Mouse (Mus musculus): ENCODE measurements around the gene Psmb2.

Gene Psmb2

DNA sequence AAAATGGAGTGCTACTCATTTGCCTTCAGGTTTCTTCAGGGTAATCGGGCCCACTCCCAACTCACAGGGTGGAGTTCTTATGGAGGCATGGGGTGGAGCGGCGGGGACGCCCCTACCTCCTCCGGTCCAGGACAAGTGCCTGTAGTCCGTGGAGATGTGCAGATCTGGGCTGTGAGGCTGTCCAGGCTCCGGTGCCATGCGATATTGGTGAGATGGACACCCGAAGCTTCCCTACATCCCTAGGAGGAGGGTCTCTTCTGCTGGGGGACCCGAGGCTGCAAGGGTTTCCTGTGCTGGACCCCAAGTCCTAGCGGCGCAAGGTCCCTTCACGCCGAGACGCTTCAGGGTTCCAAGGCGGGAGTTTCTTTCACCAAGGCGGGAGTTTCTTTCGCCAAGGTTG is 54.7 kb downstream of the Psmb2 start:
- no peak for DNase-seq (ENCODE audit: low read depth, low spot score)

GRCm38 (mm10) chr4:126732531-126733380 is 55.3 kb downstream of the Psmb2 start:
- no peak for DNase-seq (ENCODE audit: low read depth, low spot score)

- DNase-seq (ENCODE audit: low read depth, low spot score): no peak
These were observed 56.7 kb downstream of the Psmb2 start for GRCm38 (mm10) chr4:126734001-126734603.

GRCm38 (mm10) chr4:126734700-126735381 is 57.4 kb downstream of the Psmb2 start:
- no peak for DNase-seq (ENCODE audit: low read depth, low spot score)

DNA sequence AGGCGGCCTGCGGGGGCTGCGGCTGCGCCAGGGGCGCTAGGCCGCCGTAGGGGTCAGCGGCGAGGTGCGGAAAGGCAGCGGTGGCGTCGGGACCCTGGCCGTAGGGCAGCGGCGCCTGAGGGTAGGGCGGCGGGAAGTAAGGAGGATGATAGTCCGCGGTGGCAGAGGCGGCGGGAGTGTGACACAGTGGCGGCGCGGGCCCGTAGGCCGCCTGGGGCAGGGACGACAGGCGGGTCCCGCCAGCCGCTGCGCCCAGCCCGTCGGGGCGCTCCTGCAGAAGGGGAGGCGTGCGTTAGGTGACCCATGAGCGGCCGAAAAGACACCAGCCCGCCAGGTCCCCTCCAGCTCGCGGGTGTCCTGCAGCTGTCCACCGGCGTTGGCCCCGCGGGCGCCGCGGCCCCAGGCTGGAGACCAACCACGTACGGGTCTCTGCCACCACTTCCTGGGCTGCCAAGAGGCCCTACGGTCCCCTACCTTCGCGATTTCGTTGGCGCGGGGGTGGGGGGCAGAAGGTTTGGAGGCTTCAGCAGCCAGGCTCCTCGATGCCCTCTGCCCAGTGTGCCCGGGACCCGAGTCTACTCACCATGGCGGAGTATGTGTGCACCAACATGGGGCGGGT is 58.1 kb downstream of the Psmb2 start:
- no peak for DNase-seq (ENCODE audit: low read depth, low spot score)

GRCm38 (mm10) chr4:126736001-126736414 is 58.6 kb downstream of the Psmb2 start, which contains the start of gene Tfap2e:
TSS of gene Tfap2e (minus strand) at chr4:126736240.
- DNase-seq (ENCODE audit: low read depth, low spot score): no peak

GRCm38 (mm10) chr4:126739966-126740676 is 62.7 kb downstream of the Psmb2 start:
- DNase-seq (ENCODE audit: low read depth, low spot score): no peak

DNA sequence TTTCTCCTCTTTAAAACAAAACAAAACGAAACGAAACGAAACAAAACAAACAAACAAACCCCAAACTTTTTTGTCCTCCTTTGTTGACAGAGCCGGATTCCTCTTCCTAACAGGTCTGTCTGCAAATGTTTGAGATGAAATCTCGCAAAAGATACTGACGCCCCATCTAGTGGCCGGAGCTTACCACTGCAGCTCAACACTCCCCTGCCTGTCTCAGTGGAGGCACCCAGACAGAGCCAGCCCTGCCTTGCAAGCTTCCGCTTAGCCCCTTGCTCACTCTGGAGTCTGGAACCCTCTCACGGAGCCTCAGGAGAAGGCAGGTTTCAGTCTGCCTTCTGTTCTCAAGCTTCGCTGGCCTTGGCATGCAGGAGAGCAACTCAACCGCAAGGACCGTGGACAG is 64.0 kb downstream of the Psmb2 start:
- peak; percentile 56 for DNase-seq (ENCODE audit: low read depth, low spot score)

- no peak for DNase-seq (ENCODE audit: low read depth, low spot score)
These were observed 65.5 kb downstream of the Psmb2 start for GRCm38 (mm10) chr4:126742976-126743375.

DNA sequence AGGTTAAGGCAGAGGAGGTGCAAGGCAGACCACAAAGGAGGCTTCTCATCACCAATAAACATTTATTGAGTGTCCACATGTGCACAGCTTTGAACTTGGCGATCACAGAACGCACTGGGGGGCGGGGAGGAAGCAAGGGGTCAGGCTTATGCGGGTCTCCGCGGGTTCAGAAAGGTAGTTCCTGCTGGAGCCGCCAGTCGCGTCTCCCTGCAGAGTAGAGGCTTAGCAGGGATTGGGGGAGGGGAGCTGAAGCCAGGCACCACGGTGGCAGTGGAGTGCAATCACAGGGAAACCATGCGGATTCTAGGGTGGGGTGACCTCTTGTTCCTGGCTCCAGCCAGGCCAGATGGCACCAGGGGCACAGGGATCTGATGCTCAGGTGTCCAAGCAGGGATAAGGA is 66.3 kb downstream of the Psmb2 start:
- no peak for DNase-seq (ENCODE audit: low read depth, low spot score)

GRCm38 (mm10) chr4:126744831-126745230 is 67.4 kb downstream of the Psmb2 start:
- DNase-seq (ENCODE audit: low read depth, low spot score): no peak

- DNase-seq (ENCODE audit: low read depth, low spot score): no peak
These were observed 68.2 kb downstream of the Psmb2 start for GRCm38 (mm10) chr4:126745506-126746193.

- DNase-seq (ENCODE audit: low read depth, low spot score): no peak
These were observed 68.9 kb downstream of the Psmb2 start for GRCm38 (mm10) chr4:126746194-126746840.

DNA sequence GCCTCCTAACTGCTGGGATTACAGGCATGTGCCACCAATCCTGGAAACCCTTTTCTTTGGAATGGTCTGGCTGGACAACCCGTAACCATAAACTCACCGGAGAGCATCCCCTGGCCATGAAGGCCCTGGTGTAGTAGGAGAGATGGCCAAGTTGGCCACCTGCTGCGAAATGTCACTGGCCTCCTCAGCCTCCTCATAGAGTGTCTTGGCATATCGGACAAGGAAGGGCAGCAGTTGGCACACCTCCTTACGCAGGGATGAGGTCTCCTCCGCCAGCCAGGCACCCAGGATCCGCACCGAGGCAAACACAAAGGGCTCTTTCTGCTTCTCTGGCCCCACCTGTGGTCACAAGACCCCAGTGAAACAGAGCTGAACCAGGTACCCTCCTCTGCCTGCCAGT is 71.0 kb downstream of the Psmb2 start:
- DNase-seq (ENCODE audit: low read depth, low spot score): no peak

- no peak for DNase-seq (ENCODE audit: low read depth, low spot score)
These were observed 72.1 kb downstream of the Psmb2 start for GRCm38 (mm10) chr4:126749553-126749952.

- peak; percentile 54 for DNase-seq (ENCODE audit: low read depth, low spot score)
These were observed 72.7 kb downstream of the Psmb2 start for GRCm38 (mm10) chr4:126750046-126750683.

- DNase-seq (ENCODE audit: low read depth, low spot score): no peak
These were observed 73.6 kb downstream of the Psmb2 start for GRCm38 (mm10) chr4:126750863-126751555.

DNA sequence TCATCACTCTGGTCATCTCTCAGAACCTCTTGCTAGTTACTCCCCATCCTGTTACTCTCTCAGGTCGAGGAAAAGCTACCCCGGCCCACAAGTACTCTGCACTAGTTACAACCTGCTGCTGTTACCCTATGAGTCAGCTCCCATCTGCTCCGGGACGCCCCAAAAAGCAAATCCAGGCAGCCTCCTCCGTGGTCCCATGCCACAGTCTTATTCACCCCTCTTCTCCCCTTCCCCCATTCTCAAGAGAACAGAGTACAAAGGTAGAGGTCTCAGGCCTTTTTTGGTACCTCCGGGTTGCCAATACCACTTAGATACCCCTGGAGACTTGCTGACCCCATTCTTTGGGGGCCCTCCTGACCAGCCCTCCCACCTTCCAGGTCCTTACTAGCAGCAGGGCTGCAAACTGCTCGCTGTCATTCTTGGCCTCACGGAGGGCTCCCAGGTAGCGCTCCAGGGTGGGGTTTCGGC is 74.2 kb downstream of the Psmb2 start:
- DNase-seq (ENCODE audit: low read depth, low spot score): no peak

- no peak for DNase-seq (ENCODE audit: low read depth, low spot score)
These were observed 74.7 kb downstream of the Psmb2 start for GRCm38 (mm10) chr4:126752024-126752607.
